Mouse (Mus musculus) hindbrain, embryonic 13.5 days (tissue): ENCODE measurements at regions not wholly inside any gene's neighbourhood (a gene's known extent, or its start where the extent isn't known, plus 50 kb on each side); places are given as distances from the start of the nearest gene placed in this dataset.

Experiments
- ATAC-seq: fragments of 200-750 bp; cut with Nextera tagmentation; 2 replicates; pipeline ENCODE4 v1.8.0; 2017; ENCODE audit warnings: moderate TSS enrichment; ENCODE audit not compliant: low FRiP score
- H3K27ac ChIP-seq: fragments of 300-500 bp; sonication (generic); 2 replicates; pipeline ENCODE4 v1.5.1; 2015; ENCODE audit warnings: inconsistent platforms, mild to moderate bottlenecking, moderate library complexity
- H3K27me3 ChIP-seq: fragments of 300-500 bp; sonication (generic); 2 replicates; pipeline ENCODE4 v1.6.1; 2015; ENCODE audit warnings: mild to moderate bottlenecking, inconsistent platforms
- H3K36me3 ChIP-seq: fragments of 300-500 bp; sonication (generic); 2 replicates; pipeline ENCODE4 v1.6.1; 2015; ENCODE audit warnings: mild to moderate bottlenecking, inconsistent platforms
- H3K4me1 ChIP-seq: fragments of 300-500 bp; sonication (generic); replicated peaks from 2 replicates; pipeline ENCODE4 v1.6.1; 2015; ENCODE audit warnings: inconsistent platforms
- H3K4me2 ChIP-seq: fragments of 300-500 bp; sonication (generic); 2 replicates; pipeline ENCODE4 v1.6.1; 2015; ENCODE audit warnings: inconsistent platforms, mild to moderate bottlenecking, moderate library complexity
- H3K4me3 ChIP-seq: fragments of 300-500 bp; sonication (generic); 2 replicates; pipeline ENCODE4 v1.5.1; 2015; ENCODE audit warnings: mild to moderate bottlenecking, inconsistent platforms
- H3K9ac ChIP-seq: fragments of 300-500 bp; sonication (generic); 2 replicates; pipeline ENCODE4 v1.6.1; 2015; ENCODE audit warnings: mild to moderate bottlenecking, inconsistent platforms
- H3K9me3 ChIP-seq: fragments of 300-500 bp; sonication (generic); 2 replicates; pipeline ENCODE4 v1.6.1; 2016; ENCODE audit warnings: inconsistent platforms
- WGBS: fragments of 180-500 bp; shearing (Covaris S2); methylation state at CpG from one replicate; pipeline ENCODE4 v1.1.7; 2015; 5-methylcytosine and 5-hydroxymethylcytosine counted together

DNA sequence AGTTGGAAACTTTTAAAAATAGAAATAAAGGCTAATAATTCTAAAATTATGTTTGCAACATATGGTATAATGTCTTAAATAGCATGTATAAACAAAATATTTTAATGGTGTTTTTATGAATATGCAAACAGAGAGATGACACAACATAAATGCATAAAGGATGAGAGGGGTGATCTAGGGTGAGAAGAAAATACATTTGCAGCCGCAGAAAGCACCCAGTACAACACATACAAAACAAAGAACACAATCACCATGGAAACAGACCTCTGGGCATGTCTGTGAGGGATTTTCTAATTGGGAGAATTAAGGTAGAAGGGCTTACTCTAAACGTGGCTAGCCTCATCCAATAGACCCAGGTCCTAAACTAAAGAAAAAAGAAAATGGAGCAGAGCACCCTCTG, 190.2 kb upstream of the Gm10295 start:
- Histone ChIP-seq H3K27ac (no peak overlapping the region), H3K4me2 (no peak overlapping the region), H3K9ac (no peak overlapping the region), H3K4me3 (no peak overlapping the region), H3K4me1 (no peaks in the 10 kb centered on the region), H3K36me3 (no peaks in the 10 kb centered on the region), H3K9me3 (no peaks in the 10 kb centered on the region), H3K27me3 (no peaks in the 10 kb centered on the region)
- WGBS: 46% methylated on average over 2 of the region's 2 CpGs
- no peak for ATAC-seq

DNA sequence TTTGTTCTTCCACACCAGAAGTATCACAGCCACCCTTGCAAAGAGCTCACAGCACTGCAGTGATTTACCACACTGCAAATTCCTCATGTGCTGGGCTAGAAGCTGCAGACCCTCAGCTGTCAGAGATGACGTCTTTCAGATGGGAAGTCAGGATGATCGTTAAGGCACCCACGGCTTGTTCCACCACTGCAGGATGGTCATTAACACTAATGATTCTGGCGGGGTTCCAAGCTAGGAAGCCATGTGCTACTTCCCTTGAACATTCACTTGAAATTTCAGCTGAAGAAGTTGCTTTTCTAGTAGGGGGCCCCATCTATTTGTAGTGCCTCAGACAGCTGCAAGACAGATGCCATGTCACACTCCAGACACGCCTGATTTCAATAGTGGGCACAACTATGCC, 181.8 kb upstream of the Gm10295 start:
- 50% methylated on average over 5 of the region's 5 CpGs for WGBS
- no peak; the same call in 1 of the 2 replicates for ATAC-seq
- Histone ChIP-seq H3K4me2 (no peak overlapping the region), H3K27ac (0 out of 2 replicates have a peak overlapping the region, but pooled peaks have one; percentile 13), H3K4me1 (peaks cover 5% of the 10 kb centered on the region; the same call in 1 of the 2 replicates), H3K36me3 (no peaks in the 10 kb centered on the region), H3K9me3 (no peaks in the 10 kb centered on the region), H3K4me3 (no peak overlapping the region), H3K9ac (no peak overlapping the region), H3K27me3 (no peaks in the 10 kb centered on the region)

DNA sequence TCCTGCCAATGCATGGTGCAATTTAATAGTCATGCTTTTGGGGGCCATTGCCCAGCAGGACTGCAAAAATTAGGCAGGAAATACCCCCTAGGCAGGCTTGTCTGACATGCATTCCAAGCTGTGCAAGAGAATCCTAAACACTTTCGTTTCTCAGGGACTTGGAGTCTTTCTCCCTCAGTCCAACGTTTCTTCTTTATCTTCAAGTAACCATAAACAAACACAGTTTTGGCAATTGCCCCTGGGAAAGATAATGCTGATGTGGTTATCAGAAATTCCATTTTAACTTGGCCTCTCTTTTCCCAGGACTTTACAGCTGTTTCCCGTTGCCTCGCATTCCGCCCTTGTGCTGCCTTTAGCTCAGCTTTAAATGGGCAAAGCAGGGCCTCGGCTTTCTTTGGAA, 180.2 kb upstream of the Gm10295 start:
- Histone ChIP-seq H3K4me2 (no peak overlapping the region), H3K4me3 (no peak overlapping the region), H3K9ac (no peak overlapping the region), H3K9me3 (no peaks in the 10 kb centered on the region), H3K36me3 (no peaks in the 10 kb centered on the region), H3K4me1 (peaks cover 5% of the 10 kb centered on the region; the same call in 1 of the 2 replicates), H3K27me3 (no peaks in the 10 kb centered on the region), H3K27ac (no peak overlapping the region)
- WGBS: 73% methylated on average over 6 of the region's 6 CpGs
- ATAC-seq: no peak

DNA sequence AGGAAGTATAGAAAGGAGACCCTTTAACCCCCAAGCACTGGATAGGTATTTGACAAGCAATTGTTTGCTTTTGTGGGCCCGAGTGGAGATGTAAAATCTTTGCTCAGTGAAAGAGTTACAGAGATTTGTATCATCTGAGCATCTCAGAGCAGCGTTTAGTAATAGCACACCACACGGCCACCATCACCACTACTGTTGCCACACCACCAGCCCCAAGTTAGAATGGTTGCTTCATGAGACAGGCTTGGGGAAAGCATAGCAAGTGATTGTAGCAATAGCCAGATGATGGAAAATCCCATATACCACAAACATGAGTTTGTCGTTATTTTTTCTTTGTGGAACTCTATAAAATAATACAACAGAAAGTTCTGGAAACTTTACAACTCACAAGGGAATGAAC, 179.6 kb upstream of the Gm10295 start:
- no peak for ATAC-seq
- H3K36me3 ChIP-seq: no peaks in the 10 kb centered on the region
- peaks cover 5% of the 10 kb centered on the region; the same call in 1 of the 2 replicates for H3K4me1 ChIP-seq
- H3K4me3 ChIP-seq: no peak overlapping the region
- H3K4me2 ChIP-seq: no peak overlapping the region
- H3K27me3 ChIP-seq: no peaks in the 10 kb centered on the region
- H3K9ac ChIP-seq: no peak overlapping the region
- H3K27ac ChIP-seq: no peak overlapping the region
- 79% methylated on average over 4 of the region's 4 CpGs for WGBS
- H3K9me3 ChIP-seq: no peaks in the 10 kb centered on the region

DNA sequence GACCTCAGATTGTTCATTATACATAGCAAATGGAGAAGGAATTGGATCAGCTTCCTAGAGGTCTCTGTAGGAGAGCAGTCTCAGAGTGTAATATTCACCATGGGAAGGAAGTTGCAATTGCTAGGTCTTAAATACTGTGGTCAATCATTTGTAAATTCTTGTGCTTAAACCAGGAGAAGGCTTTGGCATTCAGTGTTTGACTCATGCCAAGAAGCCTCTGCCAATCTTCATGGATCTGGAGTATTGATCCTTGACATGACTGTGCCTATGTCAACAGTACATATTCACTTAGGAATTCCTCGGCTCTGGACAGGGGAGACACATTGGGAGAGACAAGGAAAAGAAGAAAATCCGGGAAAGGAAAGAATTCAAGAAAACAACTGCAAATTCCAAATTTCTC, 174.9 kb upstream of the Gm10295 start:
- no peaks in the 10 kb centered on the region for H3K4me1 ChIP-seq
- H3K9ac ChIP-seq: no peak overlapping the region
- ATAC-seq: no peak
- H3K9me3 ChIP-seq: no peaks in the 10 kb centered on the region
- H3K27me3 ChIP-seq: no peaks in the 10 kb centered on the region
- H3K4me2 ChIP-seq: no peak overlapping the region
- WGBS: 89% methylated on average over 2 of the region's 2 CpGs
- no peaks in the 10 kb centered on the region for H3K36me3 ChIP-seq
- H3K27ac ChIP-seq: no peak overlapping the region
- no peak overlapping the region for H3K4me3 ChIP-seq

DNA sequence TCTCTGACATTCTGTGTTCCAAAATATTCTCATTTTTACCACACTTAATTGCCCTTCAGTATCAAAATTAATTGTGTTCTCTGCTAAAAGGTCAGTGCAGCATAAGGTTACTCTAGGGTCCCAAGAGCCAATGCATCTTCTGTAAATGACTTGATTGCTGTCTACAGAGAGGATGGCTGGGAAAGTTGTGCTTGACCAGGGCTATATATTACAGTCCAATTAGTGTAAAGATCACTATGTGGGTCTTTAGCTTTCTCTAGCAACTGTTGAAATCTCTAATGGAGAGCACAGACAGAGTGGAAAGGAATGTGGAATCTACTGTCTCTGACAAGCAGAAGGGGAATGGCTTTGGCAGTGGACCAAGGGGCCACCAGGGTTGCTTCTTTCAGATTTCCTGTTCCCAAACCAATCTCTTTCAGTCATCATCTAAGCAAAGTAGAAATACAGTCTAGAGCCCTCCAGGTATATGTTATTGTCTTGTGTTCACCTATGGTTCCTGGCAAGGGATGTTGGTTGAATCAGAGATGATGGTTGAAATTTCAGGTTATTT, 173.4 kb upstream of the Gm10295 start:
- no peaks in the 10 kb centered on the region for H3K4me1 ChIP-seq
- no peak overlapping the region for H3K27ac ChIP-seq
- ATAC-seq: no peak
- H3K4me3 ChIP-seq: no peak overlapping the region
- no peak overlapping the region for H3K9ac ChIP-seq
- H3K4me2 ChIP-seq: no peak overlapping the region
- no peaks in the 10 kb centered on the region for H3K36me3 ChIP-seq
- H3K27me3 ChIP-seq: no peaks in the 10 kb centered on the region
- no peaks in the 10 kb centered on the region for H3K9me3 ChIP-seq

DNA sequence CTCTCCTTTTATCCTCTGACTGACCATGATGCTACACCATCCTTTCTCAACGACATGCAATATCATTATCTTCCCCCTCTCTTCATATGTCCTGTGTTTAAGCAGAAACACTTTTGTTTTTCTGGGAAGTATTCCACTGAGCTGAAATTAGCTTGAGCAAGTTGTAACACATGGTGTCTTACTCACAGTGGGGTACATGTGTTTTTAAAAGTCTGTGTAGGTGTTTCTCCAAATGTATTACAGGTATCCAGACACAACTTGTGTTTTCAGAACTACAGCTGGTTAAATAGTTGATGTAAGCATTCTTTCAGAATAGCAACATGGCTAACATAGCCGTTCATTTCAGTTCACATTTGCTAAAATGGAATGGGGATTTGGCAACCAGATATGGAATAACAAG, 172.8 kb upstream of the Gm10295 start:
- WGBS: 86% methylated on average over 2 of the region's 2 CpGs
- no peak overlapping the region for H3K4me3 ChIP-seq
- H3K36me3 ChIP-seq: no peaks in the 10 kb centered on the region
- no peak overlapping the region for H3K9ac ChIP-seq
- H3K9me3 ChIP-seq: no peaks in the 10 kb centered on the region
- no peaks in the 10 kb centered on the region for H3K27me3 ChIP-seq
- ATAC-seq: no peak
- H3K27ac ChIP-seq: no peak overlapping the region
- no peaks in the 10 kb centered on the region for H3K4me1 ChIP-seq
- no peak overlapping the region for H3K4me2 ChIP-seq

DNA sequence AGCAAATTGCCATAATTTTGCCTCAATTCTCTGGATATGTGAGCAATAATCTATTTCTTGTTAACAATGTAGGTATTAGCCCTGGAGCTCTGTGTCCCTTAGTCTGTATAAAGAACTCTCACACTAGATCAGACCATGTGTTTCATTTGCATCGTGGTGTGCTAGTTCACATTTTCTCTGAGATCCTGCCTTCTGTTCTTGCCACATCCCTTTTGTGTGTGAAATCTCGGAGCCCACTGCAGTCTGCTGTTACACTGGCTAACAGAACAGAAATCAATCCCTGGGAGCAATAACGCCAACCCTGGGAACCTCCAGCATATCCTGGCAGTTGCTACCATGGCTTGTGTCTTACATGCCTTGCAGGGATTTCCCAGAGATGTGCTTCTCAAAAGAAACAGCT, 156.1 kb upstream of the Gm10295 start:
- 70% methylated on average over 3 of the region's 3 CpGs for WGBS
- Histone ChIP-seq H3K4me2 (no peak overlapping the region), H3K27ac (no peak overlapping the region), H3K36me3 (no peaks in the 10 kb centered on the region), H3K27me3 (no peaks in the 10 kb centered on the region), H3K9ac (no peak overlapping the region), H3K4me1 (no peaks in the 10 kb centered on the region), H3K4me3 (no peak overlapping the region), H3K9me3 (no peaks in the 10 kb centered on the region)
- ATAC-seq: no peak

DNA sequence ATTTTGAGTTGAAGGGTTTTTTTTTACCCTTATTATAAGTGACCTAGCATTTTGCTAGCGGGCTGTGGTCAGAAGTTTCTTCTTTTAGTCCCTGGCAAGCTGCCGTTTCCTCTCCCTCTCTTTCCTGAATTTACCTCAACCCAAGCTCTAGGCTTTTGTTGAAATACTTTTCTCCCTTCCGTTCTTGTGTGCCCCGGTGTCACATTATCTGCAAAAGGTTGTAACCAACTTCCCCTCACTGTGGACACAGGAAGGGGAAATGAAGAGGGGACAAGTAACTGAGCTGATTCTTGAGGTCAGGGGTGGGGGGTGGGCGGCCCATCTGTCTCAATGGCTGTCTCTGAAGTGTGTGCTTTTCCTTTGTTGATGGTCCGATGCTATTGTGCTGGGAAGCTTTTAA, 149.4 kb upstream of the Gm10295 start:
- ATAC-seq: no peak
- H3K4me3 ChIP-seq: no peak overlapping the region
- H3K4me2 ChIP-seq: no peak overlapping the region
- H3K27ac ChIP-seq: no peak overlapping the region
- H3K9ac ChIP-seq: no peak overlapping the region
- 41% methylated on average over 6 of the region's 6 CpGs for WGBS
- no peaks in the 10 kb centered on the region for H3K36me3 ChIP-seq
- no peaks in the 10 kb centered on the region for H3K27me3 ChIP-seq
- H3K4me1 ChIP-seq: no peaks in the 10 kb centered on the region
- no peaks in the 10 kb centered on the region for H3K9me3 ChIP-seq

DNA sequence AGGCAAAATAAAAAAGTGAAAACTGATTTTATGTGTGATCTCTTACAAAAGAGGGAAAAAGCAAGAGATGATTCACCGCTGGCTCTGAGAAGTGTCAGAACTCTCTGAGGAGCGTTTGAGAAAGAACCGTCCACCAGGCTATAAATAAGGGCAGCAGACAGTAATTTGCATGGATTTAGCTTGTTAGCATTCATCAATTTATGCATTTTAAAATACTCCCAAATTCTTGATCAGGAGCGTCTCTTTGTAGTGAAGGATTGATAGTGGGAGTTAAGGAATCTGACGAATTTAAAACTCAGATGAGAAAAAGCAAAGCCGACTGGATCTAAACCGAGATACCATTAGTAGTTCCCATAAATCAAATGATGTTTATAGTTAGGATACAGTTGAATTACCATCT, 146.8 kb upstream of the Gm10295 start:
- Histone ChIP-seq H3K4me1 (no peaks in the 10 kb centered on the region), H3K4me3 (no peak overlapping the region), H3K27ac (no peak overlapping the region), H3K36me3 (no peaks in the 10 kb centered on the region), H3K9me3 (no peaks in the 10 kb centered on the region), H3K9ac (no peak overlapping the region), H3K27me3 (no peaks in the 10 kb centered on the region), H3K4me2 (no peak overlapping the region)
- 76% methylated on average over 7 of the region's 7 CpGs for WGBS
- ATAC-seq: no peak

DNA sequence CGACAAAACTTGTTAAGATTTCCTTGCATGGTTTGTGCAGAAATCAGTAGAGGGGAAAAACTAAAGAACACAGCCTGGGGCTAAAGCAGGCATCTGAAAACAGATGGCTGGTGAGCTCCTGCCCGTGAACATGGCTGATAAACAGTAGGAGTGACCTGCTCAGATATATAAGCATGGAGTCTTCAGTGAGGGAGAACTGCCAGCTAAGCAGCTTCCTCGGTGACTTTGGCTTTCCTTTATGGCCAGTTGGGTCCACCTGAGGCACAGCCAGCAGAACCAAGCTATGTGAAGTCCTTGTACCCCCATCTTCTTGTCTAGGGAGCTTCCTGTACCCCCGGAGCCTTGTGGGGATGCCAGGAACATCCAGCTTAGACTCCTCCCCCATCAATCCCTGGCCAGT, 139.8 kb upstream of the Gm10295 start:
- Histone ChIP-seq H3K36me3 (no peaks in the 10 kb centered on the region), H3K4me3 (no peak overlapping the region), H3K4me2 (no peak overlapping the region), H3K9me3 (no peaks in the 10 kb centered on the region), H3K27ac (no peak overlapping the region), H3K4me1 (no peaks in the 10 kb centered on the region), H3K9ac (no peak overlapping the region), H3K27me3 (no peaks in the 10 kb centered on the region)
- whole genome bisulfite sequencing: 77% methylated on average over 4 of the region's 4 CpGs
- ATAC-seq: no peak

DNA sequence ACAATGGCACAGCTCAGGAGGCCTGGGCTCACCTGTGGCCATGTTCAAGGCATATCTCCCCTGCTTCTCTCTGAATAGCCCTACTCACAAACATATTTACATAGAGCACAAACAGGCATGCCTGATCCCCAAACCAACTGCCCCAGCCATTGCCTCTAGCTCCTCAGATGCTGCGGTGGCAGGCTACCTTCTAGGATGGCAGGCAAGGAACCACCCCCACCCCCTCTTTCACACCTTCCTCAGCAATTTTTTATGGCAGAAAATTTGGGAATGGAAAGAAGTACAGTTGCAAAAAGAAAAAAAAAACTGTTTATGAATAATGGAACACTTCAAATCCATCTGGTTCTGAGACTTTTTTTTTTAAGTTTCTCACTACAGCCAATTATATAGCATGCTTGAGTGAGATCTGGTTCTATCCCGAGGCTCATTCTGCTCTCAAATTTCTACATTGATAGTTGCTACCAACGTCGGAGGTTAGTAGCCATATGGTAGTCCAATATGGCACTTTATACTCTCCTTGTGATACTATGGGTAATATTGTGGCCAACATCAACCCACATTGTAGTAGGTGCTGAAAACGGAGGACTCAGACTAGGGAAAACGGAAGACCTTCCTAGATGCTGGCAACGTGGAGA, 136.8 kb upstream of the Gm10295 start:
- no peaks in the 10 kb centered on the region for H3K4me1 ChIP-seq
- no peak for ATAC-seq
- WGBS: 92% methylated on average over 7 of the region's 7 CpGs

DNA sequence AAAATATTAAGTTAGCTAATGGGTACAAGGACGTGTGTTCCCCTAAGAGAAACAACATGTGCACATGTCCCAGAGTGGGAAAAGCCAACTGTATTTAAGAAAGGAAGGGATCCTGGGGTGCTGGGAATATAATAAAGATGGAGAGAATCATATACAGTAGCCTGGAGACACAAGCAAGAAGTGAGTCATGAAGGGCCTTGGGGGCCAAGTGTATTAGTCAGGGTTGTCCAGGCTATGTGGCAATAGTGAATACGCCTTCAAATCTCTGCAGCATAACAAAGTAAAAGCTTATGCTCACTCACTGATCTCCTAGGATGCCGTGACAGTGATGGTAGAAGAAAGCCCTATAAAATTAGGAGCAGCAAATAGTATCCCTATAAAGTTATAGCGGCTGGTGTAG, 124.1 kb upstream of the Gm10295 start:
- WGBS: 86% methylated on average over 4 of the region's 4 CpGs
- H3K9me3 ChIP-seq: no peaks in the 10 kb centered on the region
- H3K4me2 ChIP-seq: no peak overlapping the region
- no peak overlapping the region for H3K9ac ChIP-seq
- peaks cover 11% of the 10 kb centered on the region for H3K4me1 ChIP-seq
- H3K27me3 ChIP-seq: no peaks in the 10 kb centered on the region
- ATAC-seq: no peak
- no peak overlapping the region for H3K4me3 ChIP-seq
- no peaks in the 10 kb centered on the region for H3K36me3 ChIP-seq
- no peak overlapping the region for H3K27ac ChIP-seq

More for the DNA sequence above, 136.8 kb upstream of the Gm10295 start:
- Histone ChIP-seq H3K9ac (no peak overlapping the region), H3K27ac (no peak overlapping the region), H3K9me3 (no peaks in the 10 kb centered on the region), H3K4me2 (no peak overlapping the region), H3K4me3 (no peak overlapping the region), H3K27me3 (no peaks in the 10 kb centered on the region), H3K36me3 (no peaks in the 10 kb centered on the region)
